Mouse (Mus musculus) lung, postnatal 14 days (tissue): ENCODE measurements around the gene Cxcl12.

Experiments
- DNase-seq: peaks from one replicate; pipeline ENCODE4 v3.0.0; 2021

Cxcl12 gene

DNA sequence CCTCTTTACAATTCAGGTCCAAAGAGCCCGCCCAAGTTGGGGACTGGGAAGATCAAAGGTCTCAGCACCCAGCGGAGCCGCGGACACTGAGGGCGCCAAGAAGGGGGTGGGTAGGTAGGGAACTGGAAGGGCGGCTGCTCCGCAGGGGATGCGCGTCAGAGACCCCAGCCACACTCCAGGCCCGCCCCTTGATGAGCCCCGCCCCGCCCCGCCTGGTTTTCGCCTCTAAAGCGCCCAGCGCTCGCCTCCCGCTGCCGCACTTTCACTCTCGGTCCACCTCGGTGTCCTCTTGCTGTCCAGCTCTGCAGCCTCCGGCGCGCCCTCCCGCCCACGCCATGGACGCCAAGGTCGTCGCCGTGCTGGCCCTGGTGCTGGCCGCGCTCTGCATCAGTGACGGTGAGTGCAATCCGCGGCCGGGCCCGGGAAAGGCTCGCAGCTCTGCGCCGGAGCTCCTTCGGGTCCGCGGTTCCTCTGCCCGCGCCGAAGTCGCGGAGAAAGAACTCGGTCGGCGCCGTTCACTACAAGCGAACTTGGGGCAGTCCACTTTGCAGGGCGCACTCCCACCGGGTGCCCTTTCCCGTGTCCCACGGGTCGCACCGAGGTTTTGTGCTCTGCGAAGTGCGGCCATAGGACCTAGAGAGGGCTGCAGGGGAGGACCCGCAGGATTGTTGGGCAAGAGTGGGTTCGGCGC lies at the start of gene Cxcl12:
TSS of gene Cxcl12 (plus strand) at position 215 of the 691 bp plus-strand sequence.
- peak; percentile 60 for DNase-seq

DNA sequence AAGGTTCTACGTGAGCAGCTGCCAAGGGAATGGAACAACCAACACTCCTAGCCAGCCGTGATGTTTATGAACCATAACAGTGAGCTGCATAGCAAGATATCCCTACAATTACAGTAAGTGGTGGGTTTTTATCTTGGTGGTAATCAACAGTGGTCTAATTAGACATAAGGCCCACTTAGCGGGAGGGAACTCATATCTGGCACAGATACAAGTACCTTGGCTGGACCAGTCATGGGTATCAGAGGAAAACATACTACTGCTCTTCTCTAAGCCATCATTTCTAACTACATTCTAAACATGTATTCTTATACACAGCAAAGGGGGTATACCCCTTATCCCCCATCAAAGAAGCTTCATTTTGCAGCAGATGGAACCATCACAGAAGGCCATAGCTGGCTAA lies 46.3 kb upstream of the Cxcl12 start:
- DNase-seq = no peak

DNA sequence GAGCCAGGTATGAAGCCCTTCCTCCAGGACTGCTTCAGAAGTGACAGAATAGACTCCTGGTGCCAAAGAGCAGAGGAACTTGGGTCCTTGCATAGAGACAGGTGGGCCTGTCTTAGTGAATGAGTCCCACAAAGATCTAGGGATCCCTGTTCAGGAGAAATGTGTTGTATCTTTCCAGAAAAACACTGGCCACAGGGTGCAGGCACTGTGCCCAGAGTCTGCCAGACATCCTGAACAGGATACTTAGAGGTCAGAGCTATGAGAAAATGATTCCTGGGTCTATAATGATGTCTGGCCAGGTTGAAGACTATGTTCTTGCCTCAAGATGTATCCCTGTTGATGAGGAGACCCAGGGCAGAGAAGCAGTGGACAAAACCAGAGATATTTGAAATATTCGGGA lies 42.0 kb upstream of the Cxcl12 start:
- no peak for DNase-seq

DNA sequence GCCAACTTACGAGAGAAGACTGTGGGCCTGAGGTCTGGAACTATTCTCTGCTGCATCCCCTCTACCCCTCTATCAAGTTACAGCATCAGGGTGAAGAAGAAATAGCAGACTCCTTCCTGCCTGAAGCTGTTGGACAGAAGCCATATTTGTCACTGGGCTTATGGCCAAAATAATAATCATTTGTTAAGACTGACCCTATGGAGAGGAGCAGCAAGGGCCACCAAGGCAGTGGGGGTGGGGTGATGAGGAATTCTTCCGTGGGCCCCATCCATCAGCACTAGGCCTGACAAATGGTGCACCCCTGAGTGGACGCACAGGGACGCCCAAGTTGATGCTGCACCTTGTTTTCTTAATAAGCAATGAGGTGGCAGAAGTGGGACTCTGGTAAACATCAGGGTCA lies 38.9 kb upstream of the Cxcl12 start:
- no peak for DNase-seq

DNA sequence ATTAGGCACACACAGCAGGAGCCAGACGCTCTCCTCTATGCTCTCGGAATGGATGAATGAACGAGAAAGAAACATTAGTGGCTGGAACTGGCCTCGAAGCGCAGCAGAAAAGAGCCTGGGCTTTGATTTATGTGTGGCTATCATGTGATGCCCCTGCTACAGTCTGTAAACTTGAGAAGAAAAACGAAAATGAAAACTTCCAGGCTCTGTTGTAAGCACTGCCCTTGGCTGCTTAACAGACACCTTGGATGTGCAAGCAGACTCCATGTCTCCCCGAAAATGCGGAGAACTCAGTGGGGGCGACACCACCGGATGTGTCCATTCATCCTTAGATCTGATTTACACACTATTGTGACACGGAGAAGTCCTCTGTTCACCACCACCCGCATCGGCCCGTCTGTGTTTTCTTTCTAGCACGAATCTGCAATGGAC lies 37.6 kb upstream of the Cxcl12 start:
- DNase-seq = no peak

DNA sequence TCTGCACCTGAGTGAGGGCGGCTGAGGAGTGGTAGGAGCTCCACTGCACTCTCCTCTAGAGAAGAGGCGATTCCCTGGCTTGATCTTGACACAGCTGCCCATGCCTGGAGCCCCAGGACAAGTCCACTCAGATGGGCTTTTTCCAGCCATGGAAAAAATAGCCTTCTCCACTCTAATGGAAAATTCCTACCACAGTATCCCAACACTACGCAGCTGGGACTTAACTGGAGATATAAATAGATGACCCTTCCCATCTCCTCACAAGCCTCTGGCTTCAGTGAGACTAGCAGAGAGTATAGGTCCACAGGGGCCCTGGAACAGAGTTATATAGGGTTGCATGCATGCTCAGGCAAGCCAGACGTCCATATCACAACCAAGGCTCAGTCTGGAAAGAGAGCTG lies 33.8 kb upstream of the Cxcl12 start:
- DNase-seq = no peak

DNA sequence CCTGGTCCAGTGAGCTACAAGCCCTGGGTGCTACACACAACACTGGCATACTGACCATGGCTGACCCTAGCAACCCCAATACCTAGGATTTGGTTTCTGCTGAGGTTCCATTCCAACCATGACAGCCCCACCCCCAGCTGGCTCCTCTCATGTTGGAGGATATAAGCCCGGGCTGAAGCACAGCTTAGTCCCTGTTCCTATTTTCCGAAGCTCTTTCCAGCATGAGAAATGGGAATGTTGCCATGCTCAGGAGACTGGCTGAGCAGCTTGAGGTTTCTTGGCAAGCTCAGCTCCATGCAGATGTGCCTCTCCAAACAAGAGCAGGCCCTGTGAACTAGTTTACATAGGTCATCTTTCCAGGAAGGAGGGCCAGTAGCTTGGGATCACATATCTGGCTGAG lies 30.6 kb upstream of the Cxcl12 start:
- DNase-seq = no peak

DNA sequence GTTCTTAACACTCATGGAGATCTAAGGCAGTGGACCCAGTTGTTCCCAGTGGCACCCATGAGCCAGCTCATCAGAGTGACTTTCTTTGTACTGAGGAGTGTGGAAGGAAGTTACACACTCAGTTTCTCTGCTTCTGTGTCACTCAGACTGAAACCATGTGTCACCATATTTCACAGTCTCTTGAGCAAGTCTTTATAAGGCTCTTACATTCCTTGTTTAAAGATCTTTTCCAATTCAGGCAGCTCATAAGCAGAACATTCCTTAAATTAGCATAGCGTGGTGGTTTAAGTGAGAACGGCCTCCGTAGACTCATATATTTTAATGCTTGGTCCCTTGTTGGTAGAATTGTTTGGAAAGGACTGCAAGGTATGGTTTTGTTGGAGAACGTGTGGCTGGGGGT lies 27.4 kb upstream of the Cxcl12 start:
- DNase-seq = no peak

DNA sequence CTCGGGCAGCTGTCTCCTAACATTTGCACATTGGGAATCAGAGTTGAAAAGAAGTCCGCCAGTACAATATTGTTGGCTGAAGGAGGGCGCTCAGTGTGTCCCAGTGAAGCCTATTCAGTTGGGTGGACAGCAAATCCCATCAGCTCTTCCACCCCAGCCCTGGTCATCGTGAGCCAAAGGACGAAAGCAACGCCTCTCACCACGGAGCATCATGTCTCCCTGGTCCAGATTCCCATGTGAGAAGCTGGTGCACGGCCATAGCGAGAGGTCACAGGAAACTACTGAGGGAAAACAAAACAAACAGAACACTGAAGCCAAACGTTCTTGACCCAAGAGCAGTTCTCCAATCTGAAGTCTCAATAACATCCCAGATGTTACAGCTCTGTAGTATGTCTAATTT lies 21.4 kb upstream of the Cxcl12 start:
- no peak for DNase-seq

DNA sequence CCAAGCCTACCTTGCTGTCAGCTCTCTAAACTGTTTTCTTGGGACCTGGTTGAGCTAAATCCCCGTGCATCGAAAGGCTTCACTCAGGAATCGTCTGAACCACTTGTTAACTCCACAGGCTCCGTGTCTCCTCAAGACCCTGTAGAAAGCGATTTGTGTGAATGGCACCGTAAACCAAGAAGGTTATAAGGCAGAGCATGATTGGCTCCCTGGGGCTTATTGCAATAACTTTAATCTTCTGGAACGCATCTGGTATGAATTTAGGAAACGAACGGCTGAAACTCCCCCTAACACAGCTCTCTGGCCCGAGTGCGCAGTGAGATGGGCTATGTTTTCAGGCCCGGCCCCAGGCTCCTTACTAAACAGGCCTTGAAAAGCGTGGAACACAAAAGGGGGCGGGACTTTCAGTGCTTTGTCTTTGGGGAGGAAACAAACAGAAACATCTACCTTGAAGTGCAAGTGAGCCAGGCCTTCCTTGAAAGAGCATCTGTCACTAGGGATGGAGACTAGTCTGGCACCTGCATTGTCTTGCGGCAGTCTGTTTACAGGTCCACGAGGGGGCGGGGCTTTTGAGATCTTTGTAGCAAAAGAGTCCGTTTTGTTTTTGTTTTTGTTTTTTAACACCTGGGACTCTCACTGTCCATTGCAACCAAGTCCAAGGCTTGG lies 16.7 kb upstream of the Cxcl12 start:
- no peak for DNase-seq

DNA sequence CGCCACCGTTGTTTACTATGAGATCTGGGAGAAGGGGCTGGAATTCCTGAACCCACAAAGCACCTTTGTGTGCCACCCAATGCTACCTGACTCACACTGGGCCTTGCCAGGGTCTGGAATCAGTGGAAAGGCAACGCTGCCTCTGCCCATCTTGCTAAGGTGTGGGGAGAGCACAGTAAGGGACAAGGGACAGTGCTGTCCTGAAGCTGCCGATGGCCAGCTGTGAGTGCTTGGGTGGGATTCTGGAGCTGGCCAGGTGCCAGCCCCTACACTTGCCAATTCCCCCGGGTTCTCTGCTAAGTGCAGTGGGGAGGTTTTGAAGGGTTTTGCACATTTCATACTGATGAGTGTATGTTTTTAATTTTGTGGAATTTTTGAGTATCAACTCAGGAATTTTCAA lies 15.3 kb upstream of the Cxcl12 start:
- DNase-seq = no peak

DNA sequence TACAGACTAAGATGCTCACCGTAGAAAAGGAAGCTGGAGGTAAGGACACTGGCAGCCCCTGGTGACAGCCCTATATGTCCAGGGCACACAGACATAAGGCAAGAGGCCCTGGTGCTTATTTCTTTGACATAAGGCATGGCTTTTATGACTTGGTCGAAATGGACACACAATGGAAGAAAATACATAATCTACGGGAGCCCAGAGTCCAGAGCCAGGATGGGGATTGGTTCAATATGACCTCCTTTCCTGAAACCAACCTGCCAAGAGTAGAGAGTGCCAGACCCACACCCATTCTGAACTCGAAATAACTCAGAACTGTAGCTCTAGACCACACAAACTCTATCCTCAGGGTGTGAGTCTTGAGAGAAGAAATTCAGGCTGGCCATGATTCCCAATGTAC lies 11.5 kb upstream of the Cxcl12 start:
- no peak for DNase-seq

DNA sequence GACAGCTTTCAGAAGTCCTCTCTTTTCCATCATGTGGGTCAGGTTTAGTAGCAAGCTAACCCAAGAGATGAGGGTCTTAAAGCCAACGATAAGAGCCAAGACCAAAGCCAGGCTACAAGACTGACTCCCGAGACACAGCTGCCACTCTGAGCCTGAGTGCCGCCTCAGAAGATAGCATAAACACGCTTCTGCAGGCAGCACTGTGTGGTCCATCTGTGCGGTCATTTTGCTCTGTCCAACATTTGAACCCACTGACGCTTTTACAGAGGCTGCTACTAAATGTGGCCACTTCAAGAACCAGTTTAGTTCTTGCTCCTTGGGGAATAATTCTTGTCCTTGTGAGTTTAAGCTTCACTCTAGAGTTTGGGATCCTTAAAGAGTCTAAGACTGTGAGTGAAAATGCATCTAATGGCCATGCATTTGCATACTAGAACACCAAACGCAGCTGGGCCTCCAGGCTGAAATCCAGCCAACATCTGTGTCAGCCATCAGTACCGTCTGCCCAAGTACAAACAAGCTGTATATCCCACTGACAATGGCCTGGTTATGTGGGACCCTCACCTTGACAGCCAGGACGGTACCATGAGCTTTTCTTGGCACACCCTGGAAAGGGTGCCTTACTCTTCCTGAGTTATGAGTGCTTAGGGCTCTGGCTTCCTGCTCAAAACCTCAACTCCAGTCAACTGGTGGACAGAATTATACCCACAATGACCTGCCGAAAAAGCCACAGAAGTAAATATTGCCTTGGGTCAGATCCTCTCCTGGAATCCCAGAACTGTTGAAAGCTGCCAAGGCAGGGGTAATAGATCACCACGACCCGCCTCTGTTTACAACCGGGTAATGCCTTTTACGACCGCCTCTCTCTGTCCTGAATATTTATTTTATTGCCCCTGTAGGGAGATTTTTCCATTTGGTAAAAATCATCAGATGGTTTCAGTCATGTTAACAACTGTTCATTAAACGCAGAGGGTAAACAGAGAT lies 8.3 kb upstream of the Cxcl12 start:
- no peak for DNase-seq

DNA sequence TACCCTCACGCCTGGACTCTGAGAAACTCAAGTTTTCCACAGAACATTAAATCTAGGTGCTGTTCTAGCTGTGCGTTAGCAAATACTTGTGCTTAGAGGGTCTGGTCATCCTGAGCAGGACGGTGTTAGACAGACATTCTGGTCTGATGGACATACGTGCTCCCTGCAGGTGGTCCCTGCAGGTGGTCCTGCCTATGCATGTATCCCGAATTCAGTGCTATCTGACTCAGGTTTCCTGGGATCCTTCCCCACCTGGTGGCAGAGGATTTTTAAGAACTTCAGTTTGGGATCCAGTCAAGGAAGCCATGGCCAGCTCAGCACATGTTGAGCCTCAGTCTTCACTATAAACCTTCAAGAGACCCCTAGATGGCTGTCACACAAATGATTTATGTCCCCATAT lies 4.8 kb upstream of the Cxcl12 start:
- DNase-seq = no peak

DNA sequence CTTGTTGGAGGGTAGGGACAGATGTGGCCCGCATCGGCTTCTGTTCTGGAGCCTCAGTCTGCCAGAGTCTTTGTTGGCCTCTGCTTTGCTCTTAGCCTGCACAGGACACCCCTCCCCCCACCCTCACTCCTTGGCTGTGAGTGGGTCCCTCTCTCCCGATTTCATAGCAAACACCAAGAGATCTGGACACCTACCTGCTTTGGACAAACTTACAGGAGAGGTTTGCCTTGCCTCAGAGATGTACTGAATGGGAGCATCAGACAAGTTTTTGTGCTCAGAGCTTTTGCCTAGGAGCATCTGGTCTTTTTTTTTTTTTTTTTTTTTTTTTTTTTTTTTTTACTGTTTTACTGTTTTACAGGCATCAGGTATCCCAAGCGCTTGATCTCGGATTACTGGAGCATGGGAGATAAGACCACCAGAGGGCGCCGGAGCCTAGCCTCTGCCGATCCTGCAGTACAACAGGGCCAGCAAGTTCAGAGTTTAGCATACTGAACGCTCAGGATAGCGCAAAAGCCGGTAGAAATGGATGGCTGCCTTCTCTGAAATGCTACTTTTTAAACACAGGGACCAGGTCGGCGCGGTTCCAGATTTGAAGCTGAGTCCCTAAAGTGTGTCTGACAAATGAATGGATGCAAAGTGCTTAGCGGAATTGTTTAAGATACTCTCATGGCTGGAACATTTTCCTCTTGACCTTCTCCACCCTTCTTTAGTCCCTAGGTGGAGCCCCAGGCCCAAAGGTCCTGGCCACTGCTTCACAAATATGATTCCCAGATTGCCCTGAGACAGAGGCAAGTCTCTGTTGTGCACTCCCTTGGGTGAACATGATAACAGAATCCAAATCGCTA lies 1.5 kb upstream of the Cxcl12 start:
- DNase-seq = peak; percentile 89

DNA sequence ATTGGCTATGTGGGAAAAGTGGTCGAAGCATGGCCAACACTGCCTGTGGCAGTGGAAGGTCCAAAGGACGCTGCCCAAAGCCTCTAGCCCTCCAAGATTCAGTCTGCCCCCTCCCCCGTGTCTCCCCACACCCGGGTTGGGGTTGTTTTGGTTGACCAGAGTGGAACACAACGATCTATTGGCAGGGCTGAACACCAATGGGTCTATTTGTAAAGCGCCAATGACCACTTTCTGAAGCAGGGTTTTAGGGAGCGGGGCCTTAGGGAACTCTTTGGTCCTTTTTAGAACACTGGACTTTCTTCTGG lies 957 bp upstream of the Cxcl12 start:
- no peak for DNase-seq

DNA sequence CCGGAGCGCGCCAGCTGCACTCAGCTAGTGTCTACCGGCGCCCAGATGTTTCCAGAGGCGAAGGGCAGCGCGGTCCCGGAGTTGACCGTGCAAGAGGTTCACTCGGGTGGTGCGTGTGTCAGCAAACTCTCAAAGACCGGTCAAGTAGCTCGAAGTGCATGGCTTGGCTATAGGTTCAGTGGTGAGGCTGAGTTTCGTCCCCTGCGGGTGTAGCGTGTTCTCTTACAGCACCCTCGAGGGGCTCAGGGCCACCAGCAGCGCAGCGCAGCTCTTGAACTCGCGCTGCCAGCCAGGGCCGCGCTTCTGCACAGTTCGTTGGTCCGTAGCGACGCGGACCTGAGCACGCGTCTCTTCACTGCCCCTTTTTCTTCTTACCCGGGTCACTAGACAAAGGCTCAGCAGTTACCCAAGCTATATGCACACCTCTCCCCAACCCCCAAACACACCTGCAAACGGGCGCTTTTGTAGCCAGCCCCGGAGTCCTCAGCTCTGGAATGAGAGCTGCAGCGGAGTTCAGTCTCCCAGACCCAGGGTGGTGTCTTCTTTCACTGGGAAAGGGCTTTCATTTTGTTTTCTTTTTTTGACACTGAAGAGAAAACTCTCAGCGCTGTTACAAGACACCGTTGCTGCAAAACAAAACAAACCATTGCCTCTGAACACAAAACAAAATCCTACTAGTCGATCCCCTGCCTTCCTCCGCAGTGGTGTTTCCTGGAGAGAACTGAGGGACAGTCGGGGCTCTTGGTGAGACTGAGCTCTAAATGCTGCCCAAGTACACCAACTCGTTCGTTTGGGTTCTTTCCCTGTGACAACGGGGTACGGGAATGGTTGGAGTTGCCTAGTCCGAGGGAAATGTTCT lies 945 bp downstream of the Cxcl12 start:
- DNase-seq = peak; percentile 11

DNA sequence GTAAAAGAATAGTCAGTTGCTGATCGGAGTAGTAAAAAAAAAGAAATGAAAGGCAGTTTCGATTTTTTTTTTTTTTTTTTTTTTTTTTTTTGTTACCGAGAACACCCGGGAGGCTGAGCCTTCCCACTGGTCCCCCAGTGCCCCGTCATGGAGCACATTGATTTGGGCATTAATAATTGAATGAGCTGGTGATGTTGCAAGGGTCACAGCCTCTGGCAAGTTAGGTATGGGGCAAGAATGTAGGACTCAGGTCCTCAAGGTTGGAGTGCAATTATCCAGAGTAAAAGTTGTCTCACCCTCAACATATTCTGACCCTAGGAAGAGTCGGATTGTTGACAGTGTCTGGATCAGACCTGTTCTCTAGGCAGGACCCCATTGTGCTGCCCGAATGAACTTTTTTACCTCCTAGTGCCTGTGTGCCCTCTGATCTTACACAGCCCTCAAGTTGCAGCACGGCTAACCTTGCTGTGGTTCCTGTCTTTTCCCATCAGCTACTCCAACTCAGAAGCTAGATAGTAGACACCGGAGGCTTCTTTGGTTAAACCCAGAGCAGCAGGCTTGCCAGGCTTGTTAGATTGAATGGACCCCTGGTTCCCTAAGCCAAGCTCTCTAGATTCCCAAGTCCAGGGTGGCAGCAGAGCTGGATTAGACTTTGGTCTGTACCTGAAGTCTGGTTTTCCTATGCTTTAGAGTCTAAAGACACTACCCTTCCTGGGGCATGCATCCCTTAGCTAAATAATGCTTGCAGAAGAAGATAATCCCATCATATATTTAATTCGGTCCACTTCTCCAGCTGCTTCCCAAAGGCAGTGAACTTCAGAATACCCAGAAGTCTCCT lies 1.8 kb downstream of the Cxcl12 start:
- no peak for DNase-seq

DNA sequence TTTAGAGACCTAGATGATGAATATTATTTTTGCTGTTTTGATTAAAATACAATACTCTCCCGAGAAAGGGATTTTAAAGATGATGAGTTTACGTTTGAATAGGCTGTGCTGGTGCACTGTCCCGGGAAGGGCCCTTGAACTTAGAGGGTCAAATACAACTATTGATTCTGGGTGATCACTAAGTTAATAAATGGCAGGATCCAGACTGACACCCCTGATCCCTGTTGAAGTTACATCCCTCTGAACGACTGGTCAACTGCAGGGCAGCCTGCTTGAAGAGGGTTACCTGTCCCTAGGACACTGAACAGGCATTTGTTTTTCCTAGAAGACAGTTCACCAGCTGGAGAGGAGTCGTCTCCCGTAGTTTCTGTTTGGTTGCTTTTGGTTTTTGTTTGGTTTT lies 4.0 kb downstream of the Cxcl12 start:
- DNase-seq = no peak

DNA sequence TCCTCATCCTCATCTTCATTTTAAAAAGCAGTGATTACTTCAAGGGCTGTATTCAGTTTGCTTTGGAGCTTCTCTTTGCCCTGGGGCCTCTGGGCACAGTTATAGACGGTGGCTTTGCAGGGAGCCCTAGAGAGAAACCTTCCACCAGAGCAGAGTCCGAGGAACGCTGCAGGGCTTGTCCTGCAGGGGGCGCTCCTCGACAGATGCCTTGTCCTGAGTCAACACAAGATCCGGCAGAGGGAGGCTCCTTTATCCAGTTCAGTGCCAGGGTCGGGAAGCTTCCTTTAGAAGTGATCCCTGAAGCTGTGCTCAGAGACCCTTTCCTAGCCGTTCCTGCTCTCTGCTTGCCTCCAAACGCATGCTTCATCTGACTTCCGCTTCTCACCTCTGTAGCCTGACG lies 5.5 kb downstream of the Cxcl12 start:
- DNase-seq = peak; percentile 85
